Mouse (Mus musculus) lung, adult 18-20 months (tissue): ENCODE measurements at regions not wholly inside any gene's neighbourhood (a gene's known extent, or its start where the extent isn't known, plus 50 kb on each side); places are given as distances from the start of the nearest gene placed in this dataset.

Source experiments
- DNase-seq, 2 experiments: peaks; one replicate each; pipeline ENCODE4 v3.0.0; 2022; ENCODE audit warnings: mixed read lengths in 2 of 2

DNA sequence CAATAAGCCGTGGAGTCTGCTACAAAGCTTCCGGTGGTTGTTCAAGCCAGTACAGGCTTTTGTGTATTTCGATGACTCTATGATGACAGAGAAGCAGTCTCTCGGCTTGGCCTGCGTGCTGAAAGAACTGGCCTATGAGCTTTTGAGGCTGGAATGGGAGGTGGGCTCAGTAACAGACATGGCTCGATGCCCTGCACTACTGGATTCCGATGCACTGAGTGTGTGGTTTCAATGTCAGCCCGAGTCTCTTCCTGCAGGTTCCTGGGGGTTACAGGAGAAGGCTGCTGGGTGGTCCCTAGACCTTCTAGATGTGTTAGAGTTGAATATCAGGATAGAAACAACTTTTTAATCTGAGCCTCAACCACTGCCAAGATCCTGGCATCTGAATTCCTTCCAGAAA lies 53.2 kb downstream of the Gm815 start:
- DNase-seq, result no peak

DNA sequence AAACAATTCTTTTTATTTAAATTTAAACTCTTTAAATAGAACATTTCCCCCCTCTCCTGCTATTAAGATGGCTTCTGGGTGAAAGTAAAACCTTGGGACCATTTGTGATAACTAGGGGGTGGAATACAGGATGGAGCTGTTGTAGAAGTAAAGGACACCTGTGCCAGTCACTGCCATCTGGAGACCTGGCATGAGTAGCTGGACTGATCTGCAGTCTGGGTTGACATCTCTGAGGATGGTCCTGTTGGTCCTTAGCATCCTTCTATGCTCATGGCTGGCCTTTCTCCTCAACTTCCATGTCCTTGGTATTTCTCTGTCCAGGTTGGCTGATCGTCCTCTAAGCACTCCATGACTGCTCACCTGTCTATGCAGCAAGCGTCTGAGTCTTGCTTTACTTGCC lies 58.3 kb downstream of the Gm815 start:
- no peak for DNase-seq

DNA sequence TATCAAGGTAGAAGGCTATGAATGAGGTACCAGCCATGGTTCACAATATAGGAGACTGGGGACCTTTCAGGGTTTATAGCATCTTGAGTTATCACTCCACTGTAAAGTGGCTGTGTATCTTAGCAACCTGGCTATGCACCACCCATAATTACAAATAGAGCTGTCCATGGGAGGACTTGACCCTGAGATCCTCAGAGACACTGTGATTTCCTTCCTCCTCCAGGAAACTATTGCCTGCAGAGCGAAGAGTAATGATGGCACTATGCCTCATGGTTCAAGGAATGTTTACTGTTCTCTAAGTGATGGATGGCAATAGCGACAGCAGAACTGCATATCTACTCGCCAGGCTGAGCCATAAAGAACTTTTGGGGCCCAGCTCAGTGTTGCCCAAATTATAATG lies 60.9 kb downstream of the Gm815 start:
- DNase-seq, result no peak

DNA sequence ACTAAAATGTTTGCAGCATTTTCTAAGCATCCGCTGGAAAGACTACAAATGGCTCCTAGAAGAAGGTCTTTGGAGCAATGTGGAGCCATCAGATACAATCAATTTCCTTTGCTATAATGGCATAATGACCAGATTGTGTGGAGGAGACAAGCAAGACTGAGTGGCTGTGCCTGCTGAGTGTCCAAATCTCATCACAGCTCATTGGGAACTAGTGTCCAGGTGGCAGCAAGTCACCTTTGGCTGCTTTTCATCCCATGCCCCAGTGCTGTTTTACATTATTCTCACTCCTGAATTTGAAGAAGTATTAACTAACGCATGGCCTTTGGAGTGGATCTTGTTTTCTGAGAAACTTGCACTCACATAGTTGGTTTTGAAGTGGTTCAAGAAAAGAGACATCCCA lies 62.8 kb downstream of the Gm815 start:
- DNase-seq, result no peak

DNA sequence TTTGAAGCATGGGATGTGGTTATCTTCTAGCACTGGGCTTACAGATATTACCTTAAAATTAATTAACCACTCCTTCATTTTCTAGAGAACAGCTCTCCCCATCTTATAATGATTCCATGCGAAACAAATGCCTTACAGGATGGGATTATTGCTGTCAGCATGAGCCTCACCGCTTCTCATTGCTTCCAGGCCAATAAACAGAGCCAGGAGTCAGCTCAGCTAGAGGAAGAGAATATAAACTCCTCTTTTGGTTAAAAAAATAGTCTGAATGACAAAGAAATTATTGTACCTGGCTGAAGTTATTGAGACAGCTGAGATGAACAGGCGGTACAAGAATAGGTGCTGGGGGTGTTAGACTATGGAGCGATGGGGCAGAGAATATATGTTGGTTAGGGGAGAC lies 63.5 kb downstream of the Gm815 start:
- DNase-seq, result no peak

DNA sequence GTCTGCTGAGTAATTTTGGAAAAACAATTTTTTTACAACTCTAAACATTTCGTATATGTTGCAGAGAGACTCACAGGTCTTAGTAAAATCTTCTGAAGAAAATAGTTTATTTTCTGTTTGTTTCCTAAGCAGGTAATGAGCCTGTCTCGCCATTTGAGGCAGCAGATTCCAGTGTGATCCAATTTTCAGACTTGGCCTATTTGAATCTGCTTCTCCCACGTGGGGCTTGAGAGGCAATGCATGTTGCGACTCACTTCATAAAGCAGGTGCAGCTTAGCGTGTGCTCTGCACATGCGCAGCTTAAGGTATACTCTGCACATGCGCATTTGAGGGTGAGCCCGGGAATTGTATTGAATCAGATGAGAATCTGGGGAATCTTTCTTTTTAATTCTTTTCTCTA lies 67.7 kb downstream of the Gm815 start:
- no peak for DNase-seq

DNA sequence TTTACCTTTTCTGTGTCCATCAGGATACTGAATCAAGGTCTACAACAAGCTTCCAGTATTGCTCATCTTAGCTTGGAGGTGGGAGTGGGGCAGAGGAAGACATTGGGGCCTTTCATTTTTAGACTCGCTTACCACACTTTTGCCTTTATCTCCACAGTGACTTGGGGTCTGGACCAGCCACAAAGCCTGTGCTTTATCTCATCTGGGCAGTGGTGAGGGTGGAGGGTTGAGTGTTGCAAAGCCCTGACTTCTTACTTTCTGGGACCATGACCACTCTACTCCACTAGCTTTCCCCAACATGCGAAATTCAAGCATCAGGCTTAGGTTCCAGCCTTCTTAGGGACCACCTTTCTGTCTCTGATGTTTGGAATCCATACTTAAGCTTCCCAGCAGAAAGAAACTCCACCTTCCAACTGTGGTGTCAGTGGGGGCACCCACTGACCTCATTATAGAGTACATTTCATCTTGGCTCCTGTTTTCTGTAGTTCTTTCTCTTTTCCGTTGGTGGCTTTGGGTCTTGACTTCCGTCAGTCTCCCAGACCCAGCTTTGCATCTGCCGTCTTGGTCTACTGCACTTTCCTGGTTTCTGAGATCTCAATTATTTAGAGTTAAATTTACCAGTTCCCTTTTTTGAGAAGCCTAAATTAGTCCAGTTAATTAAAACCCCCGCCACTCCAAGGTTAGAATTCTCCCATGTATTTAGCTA lies 80.5 kb downstream of the Gm815 start:
- no peak for DNase-seq

DNA sequence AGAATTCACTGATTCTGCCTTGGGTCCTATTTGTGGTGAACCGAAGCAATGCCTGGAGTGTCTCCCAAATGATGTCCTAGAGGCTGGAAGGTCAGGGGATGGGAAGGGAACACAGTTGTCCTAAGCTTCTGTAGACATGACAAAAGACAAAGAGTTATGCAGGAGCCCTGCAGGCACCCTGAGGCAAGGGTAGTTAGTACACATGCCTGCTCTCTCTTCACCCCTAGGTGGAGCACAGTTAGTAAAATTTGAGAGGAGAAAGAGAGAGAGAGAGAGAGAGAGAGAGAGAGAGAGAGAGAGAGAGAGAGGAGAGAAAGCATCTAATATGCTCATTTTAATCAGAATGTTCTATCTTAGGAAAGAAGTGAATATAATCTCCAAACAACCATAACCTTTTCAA lies 87.4 kb downstream of the Gm815 start:
- no peak for DNase-seq

DNA sequence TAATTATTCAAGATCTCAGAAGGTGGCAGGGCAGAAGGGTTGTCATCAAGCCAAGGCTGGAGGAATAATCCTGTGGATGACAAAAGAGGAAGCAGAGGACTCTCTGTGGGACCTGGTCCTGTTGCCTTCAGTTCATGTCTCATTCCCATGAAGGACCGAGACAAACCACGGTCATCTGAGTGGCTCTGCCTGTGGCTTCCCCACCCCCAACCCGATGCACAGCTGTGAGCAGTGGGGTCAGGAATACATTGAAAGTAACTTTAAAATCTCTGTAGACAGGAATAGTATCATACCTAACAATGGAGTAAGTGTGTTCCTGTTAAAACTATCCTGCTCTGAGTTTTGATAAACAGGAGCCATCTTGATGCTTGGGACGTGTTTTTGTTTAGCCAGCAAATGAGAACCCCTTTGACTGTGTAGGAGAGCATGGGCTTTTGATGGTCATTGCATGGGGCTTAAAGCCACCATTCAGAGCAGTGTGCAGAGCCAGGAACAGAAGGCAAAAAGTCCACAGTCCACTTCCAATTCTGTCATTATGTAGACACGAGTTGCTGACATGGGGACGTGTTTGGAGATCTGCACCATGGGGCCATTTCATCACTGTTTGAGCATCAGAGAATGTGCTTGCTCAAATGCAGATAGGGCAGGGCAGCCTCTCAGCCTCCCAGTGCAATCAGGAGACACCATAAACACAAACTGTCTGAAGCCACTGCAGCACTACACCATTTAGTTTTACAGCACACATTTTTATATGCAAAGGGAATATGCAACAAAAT lies 88.3 kb downstream of the Gm815 start:
- DNase-seq, result no peak

DNA sequence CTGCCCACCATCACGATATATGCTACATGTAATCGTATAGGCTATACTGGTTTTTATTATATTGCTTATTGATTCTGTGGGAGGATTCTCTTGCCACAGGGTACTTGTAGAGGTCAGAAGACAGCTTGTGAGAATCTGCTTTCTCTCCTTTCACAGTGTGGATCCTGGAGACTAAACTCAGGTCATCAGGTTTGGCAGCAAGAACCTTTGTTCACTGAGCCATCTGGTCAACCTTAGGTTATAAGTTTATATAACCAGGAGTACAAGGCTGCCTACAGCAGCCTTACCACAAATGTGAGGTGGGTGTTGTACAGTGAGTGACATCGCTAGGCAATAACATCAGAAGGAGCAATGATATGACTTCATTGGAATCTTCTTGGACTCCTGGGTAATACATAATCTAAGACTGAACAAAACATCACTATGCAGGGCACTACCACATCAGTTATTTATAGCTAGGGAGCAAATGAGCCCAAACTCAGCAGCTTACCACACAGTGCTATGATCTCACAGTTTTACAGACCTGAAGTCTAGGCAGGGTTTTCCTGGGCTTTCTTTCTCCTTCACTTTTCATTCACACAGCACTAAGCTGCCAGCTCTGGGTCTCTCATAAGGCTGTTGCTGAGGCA lies 89.0 kb downstream of the Gm815 start:
- DNase-seq, result no peak

DNA sequence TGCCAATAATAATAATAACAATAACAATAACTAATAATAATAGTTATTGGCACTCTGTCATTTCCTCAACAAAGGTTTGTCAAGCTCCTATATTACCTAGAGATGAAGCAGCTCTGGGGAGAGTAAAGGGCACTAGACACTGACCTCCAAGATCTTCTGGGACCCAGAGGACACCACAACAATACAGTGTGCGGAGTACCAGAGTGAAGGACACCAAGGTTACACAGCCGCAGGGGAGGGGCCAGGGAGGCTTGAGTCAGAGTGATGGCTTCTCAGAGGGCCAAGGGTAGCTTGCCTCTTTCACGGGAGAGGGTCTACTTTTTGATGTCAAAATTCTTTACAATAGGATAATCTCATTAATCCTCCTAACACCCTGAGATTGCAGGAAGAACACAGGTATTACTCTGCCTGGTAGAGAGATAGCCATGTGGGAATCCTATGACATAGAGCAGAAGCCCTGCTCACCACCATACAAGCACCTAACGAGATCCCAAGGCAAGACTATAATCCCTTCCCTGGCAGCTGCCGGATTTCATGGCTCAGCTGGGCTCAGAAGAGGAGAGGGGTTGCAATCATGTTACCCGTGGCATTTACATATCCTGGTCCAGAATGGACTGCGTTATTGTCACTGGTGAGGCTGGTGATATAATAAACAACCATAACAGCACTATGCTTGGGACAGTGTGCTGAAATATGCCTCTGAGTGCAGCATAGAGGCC lies 91.1 kb downstream of the Gm815 start:
- DNase-seq, result no peak

DNA sequence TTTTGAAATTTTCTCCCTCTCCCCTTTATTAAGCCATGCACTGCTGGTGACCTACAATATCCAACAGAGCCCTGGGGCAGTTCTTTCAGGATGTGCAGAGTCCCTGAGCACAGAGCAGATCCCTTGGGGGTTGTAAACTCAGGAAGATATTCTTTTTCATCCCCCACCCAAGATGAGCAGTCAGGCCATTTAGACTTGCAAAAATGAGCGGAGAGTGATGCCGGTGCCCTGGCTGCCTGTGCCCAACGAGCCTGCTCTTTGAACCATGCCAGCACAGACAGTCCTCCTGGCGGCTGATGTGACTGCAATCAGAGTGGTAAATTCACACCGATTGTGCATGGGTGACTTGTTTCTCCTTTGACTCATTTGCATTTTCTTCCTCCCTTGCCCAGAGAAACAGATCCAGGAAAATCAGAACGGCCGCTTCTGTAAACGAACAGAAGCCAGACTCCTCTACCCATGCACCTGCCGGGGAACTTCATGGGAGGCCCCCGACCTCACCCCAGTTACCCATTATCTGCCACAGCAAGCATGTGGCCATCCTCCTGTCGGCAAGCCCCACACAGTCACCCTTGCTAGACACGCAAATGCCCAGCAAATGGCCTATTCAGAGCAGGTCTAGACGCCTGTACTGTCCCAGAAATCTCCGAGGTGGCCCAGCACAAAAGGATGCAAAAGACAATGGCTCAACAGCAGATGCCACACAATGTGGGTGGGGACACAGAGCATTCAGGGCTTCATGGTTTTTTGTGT lies 92.4 kb downstream of the Gm815 start:
- DNase-seq, result no peak

DNA sequence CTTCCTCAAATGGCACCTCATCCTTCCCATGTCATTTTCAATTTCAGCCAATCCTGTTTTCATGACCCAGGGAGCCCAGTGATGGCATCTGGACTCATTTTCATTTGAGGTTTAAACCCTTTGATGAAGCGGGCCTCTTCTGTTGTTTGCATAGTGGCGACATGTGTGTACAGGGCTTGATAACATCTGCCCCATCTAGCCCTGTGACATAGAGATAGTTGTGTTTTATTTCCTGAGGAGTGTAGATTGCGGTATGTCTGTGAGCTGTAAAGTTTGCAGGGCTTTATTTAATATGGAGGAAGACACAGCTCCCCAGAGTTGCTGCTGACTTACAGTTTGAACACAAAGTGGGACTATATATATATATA lies 92.9 kb downstream of the Gm815 start:
- no peak for DNase-seq

DNA sequence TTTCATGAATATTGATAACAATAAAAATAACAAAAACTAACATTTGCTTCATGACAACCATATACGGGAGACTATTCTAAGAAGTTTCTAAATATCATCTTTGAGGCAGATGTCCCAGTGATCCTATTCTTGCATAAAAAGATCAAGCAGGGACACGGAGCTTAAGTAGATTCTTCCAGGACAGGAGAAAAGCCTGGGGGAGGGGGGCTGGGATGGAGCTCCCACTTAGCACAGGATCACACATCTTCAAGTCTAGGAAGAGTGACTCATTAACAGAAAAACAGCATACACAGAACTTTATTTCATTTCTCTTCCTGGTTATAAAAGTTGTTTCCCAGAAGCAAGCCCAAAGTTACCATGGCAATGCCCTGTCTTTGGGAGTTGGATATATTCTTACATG lies 93.6 kb downstream of the Gm815 start:
- no peak for DNase-seq

DNA sequence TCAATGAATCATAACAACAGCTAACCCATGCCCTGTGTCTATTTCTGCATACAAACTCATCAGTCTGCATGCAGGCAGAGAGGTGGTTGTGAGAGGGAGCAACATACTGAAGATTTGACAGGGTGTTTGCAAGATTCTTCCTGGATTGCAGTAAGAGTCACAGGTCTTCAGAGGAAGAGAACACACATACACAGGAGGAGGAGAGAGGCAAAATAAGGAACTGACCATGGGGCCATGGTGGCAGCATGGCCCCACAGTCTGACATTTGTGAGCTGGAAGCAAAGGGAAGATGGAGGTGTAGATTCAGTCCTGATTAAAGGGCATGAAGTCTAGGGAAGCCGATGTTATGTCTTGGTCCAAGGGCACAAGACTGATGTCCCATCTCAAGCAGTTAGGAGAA lies 101.0 kb downstream of the Gm815 start:
- DNase-seq, result no peak

DNA sequence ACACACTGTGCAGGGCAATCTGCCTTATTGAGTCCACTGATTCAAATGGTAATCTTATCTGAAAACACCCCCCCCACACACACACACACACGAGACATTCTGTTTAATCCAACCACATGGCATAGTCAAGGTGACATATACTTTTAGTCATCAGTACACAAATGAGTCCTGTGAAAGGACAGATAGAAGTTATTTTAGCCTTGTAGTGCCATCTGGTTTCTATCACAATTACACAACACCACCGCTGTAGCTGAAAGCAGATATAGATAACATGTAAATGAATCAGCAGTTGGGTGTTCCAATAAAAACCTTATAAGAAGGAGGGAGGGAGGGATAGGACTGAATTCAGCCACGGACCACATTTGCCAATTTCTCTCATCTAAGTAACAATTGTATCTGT lies 101.5 kb downstream of the Gm815 start:
- no peak for DNase-seq

DNA sequence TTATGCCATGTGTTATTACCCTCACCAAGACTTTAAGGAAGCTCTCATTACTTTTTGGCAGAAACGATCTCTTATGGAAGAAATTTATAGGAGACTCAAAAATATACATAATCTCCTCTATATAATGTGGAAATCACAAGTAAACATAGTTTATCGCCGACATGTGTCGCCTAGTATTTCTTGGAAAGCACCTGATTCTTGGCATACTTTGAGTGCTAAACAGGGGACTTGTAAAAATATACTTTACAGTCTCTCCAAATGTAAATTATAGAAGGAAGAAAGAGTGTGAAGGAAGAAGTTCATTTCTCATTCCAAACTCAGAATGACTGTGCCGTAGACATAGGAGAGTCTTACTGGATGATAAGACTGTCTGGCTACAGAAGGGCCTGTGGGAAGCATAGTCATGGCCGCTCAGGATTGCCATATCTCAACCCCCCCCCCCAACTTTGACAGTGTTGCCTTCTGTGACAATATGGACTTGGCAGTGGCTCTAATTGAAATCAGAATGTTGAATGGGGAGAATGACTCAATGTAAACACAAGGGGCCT lies 102.3 kb downstream of the Gm815 start:
- no peak for DNase-seq

DNA sequence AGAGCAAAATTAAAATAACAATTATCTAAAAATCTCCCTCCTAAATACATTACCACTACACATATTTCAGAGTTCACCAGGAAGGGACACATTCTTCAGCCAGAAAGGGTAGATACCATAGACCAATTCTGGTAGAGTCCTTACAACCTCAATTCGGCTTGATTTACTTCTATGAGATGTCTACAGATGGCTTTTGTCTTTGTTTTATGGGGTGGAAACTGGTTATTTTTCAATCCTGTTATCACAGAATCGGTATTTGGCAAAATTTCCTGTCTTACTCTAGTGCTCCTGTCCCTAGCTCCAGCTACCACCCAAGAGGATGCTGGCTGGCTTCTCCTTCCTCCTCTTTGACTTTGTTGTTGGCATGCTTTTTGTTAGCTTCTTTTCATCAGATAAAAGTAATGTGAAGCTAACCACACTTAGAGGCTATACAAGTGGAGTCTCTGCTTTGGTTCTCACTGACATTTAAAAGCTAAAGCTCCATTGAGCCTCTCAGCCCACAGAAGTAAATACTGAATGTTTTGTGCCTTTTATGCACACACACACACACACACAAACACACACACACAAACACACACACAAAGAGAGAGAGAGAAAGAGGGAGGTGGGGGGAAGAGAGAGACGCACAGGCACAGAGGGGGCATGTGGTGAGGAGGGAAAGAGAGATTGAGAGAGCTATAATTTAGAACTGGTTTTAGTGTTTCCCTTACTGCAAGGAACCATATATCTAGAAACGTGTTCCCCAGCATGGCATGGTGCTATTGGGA lies 109.1 kb downstream of the Gm815 start:
- no peak for DNase-seq

DNA sequence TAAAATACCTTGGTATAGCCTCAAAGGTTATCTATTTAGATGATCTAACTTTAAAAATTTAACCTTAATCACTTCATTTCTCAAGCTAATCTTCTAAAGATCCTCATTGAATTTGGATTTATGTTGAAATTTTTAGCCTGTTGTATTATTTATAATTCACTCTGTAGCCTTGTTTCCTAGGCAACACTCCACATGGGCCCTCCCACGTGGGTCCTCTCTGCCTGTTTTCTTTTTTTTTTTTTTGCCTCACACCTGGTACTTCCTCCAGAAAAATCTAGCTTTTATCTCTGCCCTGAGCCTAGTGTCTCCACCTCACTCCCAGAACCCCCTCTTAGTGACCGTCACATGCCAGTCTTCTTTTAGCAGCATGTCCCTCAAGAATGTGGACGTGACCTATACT lies 113.9 kb downstream of the Gm815 start:
- DNase-seq, result no peak

DNA sequence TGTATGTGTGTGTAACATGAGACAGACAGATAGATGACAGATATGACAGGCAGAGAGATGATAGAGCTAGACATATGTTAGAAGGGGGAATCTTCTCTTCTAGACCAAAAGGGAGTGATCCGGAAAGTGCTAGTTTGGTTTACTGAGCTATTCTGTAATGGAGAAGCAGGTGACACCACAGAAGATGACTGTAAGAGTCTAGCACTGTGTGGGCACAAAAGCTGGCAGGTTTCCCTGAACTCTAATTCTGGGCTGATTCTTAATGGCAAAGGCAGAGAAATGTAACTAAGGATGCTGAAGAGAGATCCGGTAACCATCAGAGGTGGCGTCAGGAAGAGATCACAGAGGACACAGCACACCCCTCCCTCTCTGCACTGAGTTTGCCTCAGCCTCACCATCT lies 136.2 kb downstream of the Gm815 start:
- DNase-seq, result no peak

DNA sequence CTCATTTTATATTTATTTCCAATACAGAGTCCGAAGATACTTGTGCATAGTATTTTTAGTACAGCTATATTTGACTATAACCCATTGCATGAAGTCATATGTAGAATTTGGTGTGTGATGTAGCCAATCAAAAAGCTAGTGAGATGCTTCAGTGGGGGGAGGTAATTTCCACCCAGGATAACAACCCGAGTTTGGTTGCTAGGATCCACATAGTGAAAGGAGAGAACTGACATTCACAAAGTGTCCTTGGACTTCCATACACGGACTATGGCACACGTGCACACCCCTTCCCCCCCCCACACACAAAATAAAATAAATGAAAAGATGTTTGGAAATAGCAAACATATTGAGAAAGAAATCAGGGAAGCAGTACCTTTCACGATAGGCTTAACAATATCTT lies 137.2 kb downstream of the Gm815 start:
- no peak for DNase-seq

DNA sequence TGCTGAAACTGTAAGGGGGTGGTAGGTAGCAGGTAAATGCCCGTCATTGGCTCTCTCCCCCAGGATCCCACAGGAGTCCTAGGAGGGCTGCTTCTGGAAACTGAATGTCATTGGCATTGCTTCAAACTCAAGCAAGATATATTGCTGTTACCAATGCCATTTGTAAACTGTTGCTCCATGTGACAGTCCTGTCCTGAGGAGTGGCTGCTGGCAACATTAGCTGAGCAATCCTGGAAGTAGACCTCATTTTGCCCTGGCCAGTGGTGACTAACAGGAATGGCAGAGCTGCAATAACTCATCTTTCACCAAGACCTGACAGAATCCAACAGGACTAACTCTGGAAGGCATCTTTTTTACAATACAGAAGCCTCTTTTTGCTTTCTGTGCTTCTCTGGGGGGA lies 143.2 kb downstream of the Gm815 start:
- DNase-seq, result no peak
